8 mouse cellular contexts compared by ENCODE assay signal in the genomic region with DNA sequence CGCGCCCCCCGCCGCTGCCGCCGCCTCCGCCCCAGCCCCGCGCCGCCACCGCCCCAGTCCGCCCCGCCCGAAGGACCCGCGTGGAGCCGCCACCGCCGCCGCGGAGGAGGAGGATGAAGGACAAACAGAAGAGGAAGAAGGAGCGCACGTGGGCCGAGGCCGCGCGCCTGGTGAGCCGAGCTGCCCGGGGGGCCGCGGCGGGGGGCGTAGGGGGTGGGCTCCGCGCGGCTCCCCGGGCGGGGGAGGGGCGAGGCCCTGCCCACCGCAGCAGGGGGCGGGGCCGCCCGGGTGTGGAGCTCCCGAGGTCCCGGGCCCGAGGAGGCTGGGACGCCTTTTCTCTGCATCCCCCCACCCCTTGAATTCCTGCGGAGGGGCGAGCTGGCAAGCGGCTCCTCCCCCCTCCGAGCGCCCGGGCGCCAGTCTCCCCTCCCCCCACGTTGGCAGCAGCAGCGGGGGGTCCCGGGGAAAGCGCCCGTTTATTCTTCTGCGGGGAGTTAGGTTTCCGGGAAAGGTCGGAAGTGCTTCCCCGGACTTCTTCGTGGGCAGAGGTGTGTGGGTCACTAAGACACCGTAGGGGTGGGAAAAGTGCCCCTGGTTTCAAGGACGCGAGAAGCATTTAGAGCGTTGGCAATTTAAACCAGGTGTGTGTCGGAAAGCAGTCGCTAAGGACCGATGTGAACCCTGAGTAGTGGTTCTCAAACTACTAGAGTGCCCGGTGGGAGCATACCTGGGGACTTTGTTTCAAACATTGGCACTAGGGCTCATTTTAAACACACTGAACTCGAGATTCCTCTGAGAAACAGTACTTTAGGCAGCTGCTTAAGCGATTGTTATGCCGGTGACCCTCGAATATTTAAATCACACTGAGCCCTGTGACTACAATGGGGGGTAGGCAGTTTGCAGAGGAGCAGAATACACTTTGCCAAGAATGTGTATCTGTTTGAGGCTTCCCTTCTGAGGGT. TPM values are rescaled to one million over a fixed set of nuclear protein-coding genes. Genes with fewer than 3 reads are reported as not detected.
A peak's percentile ranks its signal among the peaks of the same experiment; 100 is the strongest.
DNase-seq lines count a peak whose midpoint lies in the region; ATAC-seq and TF ChIP-seq lines count a peak whose summit lies in the region.

No protein-coding gene starts in this region.

- peaks cover 39% of the 10 kb centered on the region for H3K4me1 ChIP-seq in intestine, embryonic 16.5 days (ENCODE audit: control insufficient read depth, insufficient read depth, low read length)
- peaks cover 76% of the 10 kb centered on the region for H3K4me1 ChIP-seq in liver, embryonic 12.5 days
- peaks cover 19% of the 10 kb centered on the region for H3K4me1 ChIP-seq in stomach, embryonic 15.5 days

- H3K4me2 ChIP-seq in intestine, embryonic 16.5 days (ENCODE audit: low read depth, low read length), result peak overlapping the region; percentile 68
- peak overlapping the region; percentile 79 for H3K4me2 ChIP-seq in liver, embryonic 12.5 days
- peak overlapping the region; percentile 67 for H3K4me2 ChIP-seq in stomach, embryonic 15.5 days

- peak; percentile 7 for ATAC-seq in granulocyte monocyte progenitor cell, adult 5-6 weeks (replicated peaks; ENCODE audit: poor library complexity, severe bottlenecking)
- ATAC-seq in intestine, embryonic 16.5 days, result peak; percentile 33
- ATAC-seq in liver, embryonic 12.5 days, result peak; percentile 50
- peak; percentile 59 for ATAC-seq in stomach, embryonic 15.5 days (ENCODE audit: insufficient read depth, low FRiP score, low read depth)

- H3K9me3 ChIP-seq in intestine, embryonic 16.5 days (ENCODE audit: control insufficient read depth, low read length), result no peaks in the 10 kb centered on the region
- no peaks in the 10 kb centered on the region for H3K9me3 ChIP-seq in liver, embryonic 12.5 days (replicated peaks)
- H3K9me3 ChIP-seq in stomach, embryonic 15.5 days, result no peaks in the 10 kb centered on the region

- no peak for TF ChIP-seq CTCF in layer of hippocampus, adult 2 months (conservative IDR thresholded peaks at IDR 0.05)

- peak overlapping the region; percentile 93 for H3K9ac ChIP-seq in intestine, embryonic 16.5 days (ENCODE audit: low read depth, low read length)
- H3K9ac ChIP-seq in liver, embryonic 12.5 days, result peak overlapping the region; percentile 98
- peak overlapping the region; percentile 91 for H3K9ac ChIP-seq in stomach, embryonic 15.5 days

- peak overlapping the region; percentile 90 for H3K4me3 ChIP-seq in layer of hippocampus, adult 2 months
- peak overlapping the region; percentile 92 for H3K4me3 ChIP-seq in intestine, embryonic 16.5 days (ENCODE audit: low read length)
- H3K4me3 ChIP-seq in liver, embryonic 12.5 days, result peak overlapping the region; percentile 98
- peak overlapping the region; percentile 81 for H3K4me3 ChIP-seq in stomach, embryonic 15.5 days (replicated peaks)

- no peaks in the 10 kb centered on the region for H3K27me3 ChIP-seq in intestine, embryonic 16.5 days (replicated peaks; ENCODE audit: control insufficient read depth, insufficient read depth, low read length)
- H3K27me3 ChIP-seq in liver, embryonic 12.5 days (replicated peaks), result no peaks in the 10 kb centered on the region
- no peaks in the 10 kb centered on the region for H3K27me3 ChIP-seq in stomach, embryonic 15.5 days (replicated peaks)

- no peaks in the 10 kb centered on the region for H3K36me3 ChIP-seq in intestine, embryonic 16.5 days (ENCODE audit: control insufficient read depth, insufficient read depth, low read length)
- H3K36me3 ChIP-seq in liver, embryonic 12.5 days, result peaks cover 14% of the 10 kb centered on the region; the same call in 1 of the 2 replicates
- no peaks in the 10 kb centered on the region for H3K36me3 ChIP-seq in stomach, embryonic 15.5 days

- 1% methylated on average over 35 of the region's 76 CpGs for whole genome bisulfite sequencing in intestine, embryonic 16.5 days
- WGBS in liver, embryonic 12.5 days (ENCODE audit: insufficient replicate concordance), result under 1% methylated on average over 62 of the region's 76 CpGs
- WGBS in stomach, embryonic 15.5 days, result under 1% methylated on average over 52 of the region's 76 CpGs

- peak; percentile 15 to 35 for DNase-seq in layer of hippocampus, adult 2 months (ENCODE audit: low spot score in 2 of 2)
- no peak for DNase-seq in layer of hippocampus, adult 9-10 months (ENCODE audit: low spot score)
- DNase-seq in cerebellum, postnatal 4 days (ENCODE audit: low spot score in 2 of 2), result peak; percentile 32 to 63
- peak; percentile 55 for DNase-seq in naive thymus-derived CD4-positive, alpha-beta T cell, adult 2 months (ENCODE audit: low read depth)

- H3K27ac ChIP-seq in layer of hippocampus, adult 2 months, result peak overlapping the region; percentile 99
- peak overlapping the region; percentile 99 for H3K27ac ChIP-seq in intestine, embryonic 16.5 days (ENCODE audit: low read length)
- H3K27ac ChIP-seq in liver, embryonic 12.5 days, result peak overlapping the region; percentile 98
- H3K27ac ChIP-seq in stomach, embryonic 15.5 days, result peak overlapping the region; percentile 99

RNA-seq across cellular contexts. Expression of gene Asxl1, which starts 0.9 kb away (rescaled TPM):
- total RNA-seq in layer of hippocampus, adult 2 months (2021), result 10 to 100 TPM; 34.6 to 34.9 TPM
- 28.1 and 48.1 TPM in 2 replicates for total RNA-seq in granulocyte monocyte progenitor cell, adult 5-6 weeks (2014; fragmentation: Nextera tagmentation)
- total RNA-seq in granulocyte monocyte progenitor cell, adult 5-6 weeks (2017), result 19.9 and 21.2 TPM in 2 replicates
- 6.8 and 6.9 TPM in 2 replicates for polyA plus RNA-seq in intestine, embryonic 16.5 days (2015; fragmentation: Nextera tagmentation; extraction: Ambion mirVana)
- polyA plus RNA-seq in liver, embryonic 12.5 days (2016; fragmentation: Nextera tagmentation; extraction: Ambion mirVana), result 12.2 and 12.5 TPM in 2 replicates
- 11.3 and 14.4 TPM in 2 replicates for polyA plus RNA-seq in stomach, embryonic 15.5 days (2015; fragmentation: Nextera tagmentation; extraction: Ambion mirVana)

RNA-seq across cellular contexts. Expression of gene Kif3b, which starts 55.3 kb away (rescaled TPM):
- total RNA-seq in layer of hippocampus, adult 2 months (2021), result 10 to 100 TPM; 50.6 to 55.7 TPM
- 6.9 and 7.7 TPM in 2 replicates for total RNA-seq in granulocyte monocyte progenitor cell, adult 5-6 weeks (2014; fragmentation: Nextera tagmentation)
- total RNA-seq in granulocyte monocyte progenitor cell, adult 5-6 weeks (2017), result 9.1 and 11.3 TPM in 2 replicates
- 8.2 and 8.3 TPM in 2 replicates for polyA plus RNA-seq in intestine, embryonic 16.5 days (2015; fragmentation: Nextera tagmentation; extraction: Ambion mirVana)
- polyA plus RNA-seq in liver, embryonic 12.5 days (2016; fragmentation: Nextera tagmentation; extraction: Ambion mirVana), result 2.7 and 2.9 TPM in 2 replicates
- 6.3 and 7.0 TPM in 2 replicates for polyA plus RNA-seq in stomach, embryonic 15.5 days (2015; fragmentation: Nextera tagmentation; extraction: Ambion mirVana)

Comparison
In these comparisons a context has a peak if more than half of its experiments do, and no peak if none do; other contexts are left out.
1. ATAC-seq: peak in every context shown above with its lines; median percentile 59 in stomach, embryonic 15.5 days; 50 in liver, embryonic 12.5 days; 33 in intestine, embryonic 16.5 days; 7 in granulocyte monocyte progenitor cell, adult 5-6 weeks.